Mouse (Mus musculus): ENCODE results near the gene Gng7. TPM values are rescaled to one million over a fixed set of nuclear protein-coding genes. Genes with fewer than 3 reads are reported as not detected.
"Not testable (repeated sequence)": the region's sequence is repeated elsewhere in the genome, so short reads cannot be mapped to it uniquely, and the experiment has no call there.

The Gng7 gene
- total and polyA plus RNA-seq, 3 experiments, result 0.50 to 0.68 (median 0.63) TPM

DNA sequence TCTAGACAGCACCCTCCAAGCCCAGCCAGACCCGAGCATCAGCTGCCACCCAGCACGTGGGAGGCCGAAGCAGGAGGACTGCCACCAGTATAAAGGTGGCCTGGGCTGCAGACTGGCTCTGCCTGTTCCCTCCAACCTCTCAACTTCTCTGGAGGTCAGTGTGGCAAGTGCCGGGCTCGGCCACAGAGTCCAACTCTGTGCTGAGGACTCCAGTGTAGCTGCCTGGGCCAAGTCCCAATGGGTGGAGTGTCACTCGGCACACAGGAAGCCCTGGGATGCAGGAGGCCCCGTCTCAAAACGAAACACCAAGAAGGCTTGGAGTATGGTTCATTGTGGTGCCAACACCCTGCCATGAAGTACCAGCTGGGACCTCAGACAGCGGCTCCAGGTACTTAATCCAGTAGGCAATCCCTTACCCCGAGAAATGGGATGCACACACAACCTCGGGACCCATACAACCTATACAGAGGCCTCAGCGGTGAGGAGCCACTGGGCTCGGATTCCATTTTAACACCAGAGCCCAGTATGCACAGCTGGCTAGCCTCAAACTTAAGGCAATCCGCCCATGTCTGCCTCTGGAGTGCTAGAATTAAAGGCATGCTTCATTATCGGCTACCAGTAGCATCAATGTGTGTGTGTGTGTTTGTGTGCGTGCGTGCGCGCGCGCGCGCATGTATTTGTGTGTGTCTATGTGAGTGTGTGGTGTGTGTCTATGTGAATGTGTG lies 42.8 kb upstream of the Gng7 start:
- no peaks in the 10 kb centered on the region for H3K36me3 ChIP-seq (ENCODE audit: control insufficient read depth, insufficient read depth, low read length)
- peaks cover 18% of the 10 kb centered on the region for H3K79me2 ChIP-seq (replicated peaks; ENCODE audit: control insufficient read depth, insufficient read depth, low read length)
- peaks cover 22% of the 10 kb centered on the region for H3K4me1 ChIP-seq (ENCODE audit: control insufficient read depth, insufficient read depth, low read length)
- H3K27me3 ChIP-seq (ENCODE audit: control insufficient read depth, insufficient read depth, low read length), result no peaks in the 10 kb centered on the region
- DNase-seq, result peak in 1 of 2 experiments; percentile 44
- intact Hi-C loops (cut with DNase I), result no loop called here
- TF ChIP-seq EP300 (IDR thresholded peaks at IDR 0.05; ENCODE audit: insufficient read depth, low read depth, low read length), result no peak
- no peak for TF ChIP-seq POLR2A (IDR thresholded peaks at IDR 0.05; ENCODE audit: insufficient read depth, low read depth, low read length)
- TF ChIP-seq CTCF (IDR thresholded peaks at IDR 0.05), result no peak
- no peak overlapping the region for H3K4me3 ChIP-seq
- 69% methylated on average over 23 of the region's 23 CpGs for WGBS
- no peak overlapping the region for H3K27ac ChIP-seq
- no peak overlapping the region for H3K9ac ChIP-seq (ENCODE audit: low read depth, low read length)

DNA sequence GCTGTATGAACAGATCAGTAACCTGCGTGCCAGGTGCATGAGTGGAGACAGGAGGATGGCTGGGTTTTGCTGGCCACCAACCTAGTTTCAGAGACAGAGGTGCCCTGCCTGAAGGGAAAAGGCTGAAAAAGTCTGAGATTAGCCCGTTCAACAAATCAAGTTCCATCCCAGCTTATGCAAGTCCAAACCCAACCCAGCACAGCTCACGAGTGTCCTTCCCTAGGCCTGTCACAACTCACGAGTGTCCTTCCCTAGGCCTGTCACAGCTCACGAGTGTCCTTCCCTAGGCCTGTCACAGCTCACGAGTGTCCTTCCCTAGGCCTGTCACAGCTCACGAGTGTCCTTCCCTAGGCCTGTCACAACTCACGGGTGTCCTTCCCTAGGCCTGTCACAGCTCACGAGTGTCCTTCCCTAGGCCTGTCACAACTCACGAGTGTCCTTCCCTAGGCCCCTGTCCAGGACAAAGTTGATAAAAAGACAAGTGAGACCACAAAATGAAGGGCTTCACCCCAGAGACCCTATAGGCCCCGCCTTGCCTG lies 41.1 kb upstream of the Gng7 start:
- H3K27ac ChIP-seq; H3K4me3 ChIP-seq; intact Hi-C loops (cut with DNase I); DNase-seq; H3K9ac ChIP-seq (ENCODE audit: low read depth, low read length); H3K36me3 ChIP-seq (ENCODE audit: control insufficient read depth, insufficient read depth, low read length); H3K27me3 ChIP-seq (ENCODE audit: control insufficient read depth, insufficient read depth, low read length): not testable (repeated sequence)
- H3K79me2 ChIP-seq (replicated peaks; ENCODE audit: control insufficient read depth, insufficient read depth, low read length), result peaks cover 21% of the 10 kb centered on the region
- H3K4me1 ChIP-seq (ENCODE audit: control insufficient read depth, insufficient read depth, low read length), result peaks cover 22% of the 10 kb centered on the region
- WGBS, result 58% methylated on average over 11 of the region's 11 CpGs

- peaks cover 22% of the 10 kb centered on the region for H3K4me1 ChIP-seq (ENCODE audit: control insufficient read depth, insufficient read depth, low read length)
- H3K27ac ChIP-seq, result no peak overlapping the region
- H3K9ac ChIP-seq (ENCODE audit: low read depth, low read length), result no peak overlapping the region
- no peaks in the 10 kb centered on the region for H3K27me3 ChIP-seq (ENCODE audit: control insufficient read depth, insufficient read depth, low read length)
- H3K36me3 ChIP-seq (ENCODE audit: control insufficient read depth, insufficient read depth, low read length), result no peaks in the 10 kb centered on the region
- no peak overlapping the region for H3K4me3 ChIP-seq
- DNase-seq, result no peak
- no peak for TF ChIP-seq POLR2A (IDR thresholded peaks at IDR 0.05; ENCODE audit: insufficient read depth, low read depth, low read length)
- no peak for TF ChIP-seq EP300 (IDR thresholded peaks at IDR 0.05; ENCODE audit: insufficient read depth, low read depth, low read length)
- no peak for TF ChIP-seq CTCF (IDR thresholded peaks at IDR 0.05)
- WGBS, result 71% methylated on average over 6 of the region's 6 CpGs
- peaks cover 21% of the 10 kb centered on the region for H3K79me2 ChIP-seq (replicated peaks; ENCODE audit: control insufficient read depth, insufficient read depth, low read length)
- intact Hi-C loops (cut with DNase I), result no loop called here
These were observed 40.4 kb upstream of the Gng7 start for GRCm38 (mm10) chr10:81055169-81055568.

DNA sequence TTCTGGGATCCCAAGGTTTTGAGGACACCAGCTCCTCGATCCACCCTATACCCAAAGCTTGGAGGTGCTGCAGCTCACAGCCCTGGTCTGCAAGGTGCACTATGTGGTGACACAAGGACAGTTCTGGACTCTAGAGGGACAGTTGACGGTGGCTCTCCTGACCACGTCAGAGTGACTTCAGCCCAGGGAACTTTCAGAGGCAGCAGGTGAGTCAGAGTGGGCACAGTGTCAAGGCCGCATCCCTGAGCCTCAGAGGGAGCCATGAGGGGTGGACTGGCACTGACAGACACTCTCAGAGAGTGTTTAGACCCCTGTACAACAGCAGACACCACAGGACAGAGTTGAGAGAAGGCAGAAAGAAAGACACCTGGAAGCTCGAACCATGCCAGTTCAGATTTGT lies 37.8 kb upstream of the Gng7 start:
- Histone ChIP-seq H3K27ac (no peak overlapping the region), H3K27me3 (ENCODE audit: control insufficient read depth, insufficient read depth, low read length) (no peaks in the 10 kb centered on the region), H3K4me3 (no peak overlapping the region), H3K9ac (ENCODE audit: low read depth, low read length) (no peak overlapping the region), H3K79me2 (replicated peaks; ENCODE audit: control insufficient read depth, insufficient read depth, low read length) (peaks cover 13% of the 10 kb centered on the region), H3K36me3 (ENCODE audit: control insufficient read depth, insufficient read depth, low read length) (no peaks in the 10 kb centered on the region), H3K4me1 (ENCODE audit: control insufficient read depth, insufficient read depth, low read length) (peaks cover 10% of the 10 kb centered on the region)
- intact Hi-C loops (cut with DNase I), result no loop called here
- DNase-seq, result no peak
- TF ChIP-seq CTCF (IDR thresholded peaks at IDR 0.05) (no peak), POLR2A (IDR thresholded peaks at IDR 0.05; ENCODE audit: insufficient read depth, low read depth, low read length) (no peak), EP300 (IDR thresholded peaks at IDR 0.05; ENCODE audit: insufficient read depth, low read depth, low read length) (no peak)
- WGBS, result 82% methylated on average over 5 of the region's 5 CpGs

- WGBS, result 82% methylated on average over 6 of the region's 6 CpGs
- intact Hi-C loops (cut with DNase I), result no loop called here
- TF ChIP-seq CTCF (IDR thresholded peaks at IDR 0.05), result no peak
- no peak for TF ChIP-seq POLR2A (IDR thresholded peaks at IDR 0.05; ENCODE audit: insufficient read depth, low read depth, low read length)
- no peak for TF ChIP-seq EP300 (IDR thresholded peaks at IDR 0.05; ENCODE audit: insufficient read depth, low read depth, low read length)
- no peaks in the 10 kb centered on the region for H3K36me3 ChIP-seq (ENCODE audit: control insufficient read depth, insufficient read depth, low read length)
- no peak overlapping the region for H3K9ac ChIP-seq (ENCODE audit: low read depth, low read length)
- no peak overlapping the region for H3K4me3 ChIP-seq
- H3K27me3 ChIP-seq (ENCODE audit: control insufficient read depth, insufficient read depth, low read length), result no peaks in the 10 kb centered on the region
- no peak overlapping the region for H3K27ac ChIP-seq
- H3K79me2 ChIP-seq (replicated peaks; ENCODE audit: control insufficient read depth, insufficient read depth, low read length), result peaks cover 10% of the 10 kb centered on the region
- H3K4me1 ChIP-seq (ENCODE audit: control insufficient read depth, insufficient read depth, low read length), result peaks cover 3% of the 10 kb centered on the region; the same call in 1 of the 2 replicates
- no peak for DNase-seq
These were observed 36.4 kb upstream of the Gng7 start for GRCm38 (mm10) chr10:81051133-81051532.

DNA sequence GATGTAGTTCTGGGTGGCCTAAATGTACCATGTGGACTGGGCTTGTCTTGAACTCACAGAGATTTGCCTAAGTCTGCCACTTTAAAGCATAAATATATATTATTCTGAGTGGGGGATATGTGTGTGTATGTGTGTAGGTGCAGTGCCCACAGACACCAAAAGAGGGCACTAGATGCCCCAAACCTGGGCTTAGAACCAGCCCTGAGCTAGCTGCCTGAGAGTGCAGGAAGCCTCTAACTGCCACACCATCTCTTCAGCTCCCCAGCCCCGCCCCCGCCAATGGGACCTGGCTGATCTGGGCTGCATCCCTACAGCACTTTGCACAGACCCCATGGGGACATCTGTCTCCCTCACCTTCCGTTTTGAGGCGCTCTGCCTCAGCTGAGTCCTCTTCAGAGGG lies 35.9 kb upstream of the Gng7 start:
- H3K36me3 ChIP-seq (ENCODE audit: control insufficient read depth, insufficient read depth, low read length), result no peaks in the 10 kb centered on the region

GRCm38 (mm10) chr10:81045246-81045645 lies 30.5 kb upstream of the Gng7 start:
- H3K9ac ChIP-seq (ENCODE audit: low read depth, low read length); H3K36me3 ChIP-seq (ENCODE audit: control insufficient read depth, insufficient read depth, low read length); DNase-seq; H3K27ac ChIP-seq; H3K4me1 ChIP-seq (ENCODE audit: control insufficient read depth, insufficient read depth, low read length); H3K4me3 ChIP-seq; H3K79me2 ChIP-seq (replicated peaks; ENCODE audit: control insufficient read depth, insufficient read depth, low read length); H3K27me3 ChIP-seq (ENCODE audit: control insufficient read depth, insufficient read depth, low read length); intact Hi-C loops (cut with DNase I): not testable (repeated sequence)
- WGBS, result 86% methylated on average over 14 of the region's 14 CpGs

More for the DNA sequence above, 35.9 kb upstream of the Gng7 start:
- no peak overlapping the region for H3K4me3 ChIP-seq
- H3K27ac ChIP-seq, result no peak overlapping the region
- DNase-seq, result no peak
- H3K27me3 ChIP-seq (ENCODE audit: control insufficient read depth, insufficient read depth, low read length), result no peaks in the 10 kb centered on the region
- no peak for TF ChIP-seq EP300 (IDR thresholded peaks at IDR 0.05; ENCODE audit: insufficient read depth, low read depth, low read length)
- TF ChIP-seq CTCF (IDR thresholded peaks at IDR 0.05), result peak; percentile 47
- no peak for TF ChIP-seq POLR2A (IDR thresholded peaks at IDR 0.05; ENCODE audit: insufficient read depth, low read depth, low read length)
- H3K79me2 ChIP-seq (replicated peaks; ENCODE audit: control insufficient read depth, insufficient read depth, low read length), result peaks cover 10% of the 10 kb centered on the region
- H3K4me1 ChIP-seq (ENCODE audit: control insufficient read depth, insufficient read depth, low read length), result peaks cover 2% of the 10 kb centered on the region; the same call in 1 of the 2 replicates
- WGBS, result 93% methylated on average over 4 of the region's 4 CpGs
- intact Hi-C loops (cut with DNase I), result no loop called here
- no peak overlapping the region for H3K9ac ChIP-seq (ENCODE audit: low read depth, low read length)
